Mouse (Mus musculus) liver, postnatal 0 days (tissue): ENCODE measurements around the gene Pnpla8. TPM values are rescaled to one million over a fixed set of nuclear protein-coding genes. Genes with fewer than 3 reads are reported as not detected.
A peak's percentile ranks its signal among the peaks of the same experiment; 100 is the strongest.
"Not testable (repeated sequence)": the region's sequence is repeated elsewhere in the genome, so short reads cannot be mapped to it uniquely, and the experiment has no call there.

Source experiments
- ATAC-seq: fragments of 200-750 bp; cut with Nextera tagmentation; 2 replicates; pipeline ENCODE4 v1.8.0; 2017; ENCODE audit warnings: mild to moderate bottlenecking, moderate library complexity
- DNase-seq: peaks from one replicate; pipeline ENCODE4 v3.0.0-alpha.2; 2016
- H3K27ac ChIP-seq: fragments of 300-500 bp; sonication (generic); 2 replicates; pipeline ENCODE4 v1.5.1; 2014; ENCODE audit warnings: antibody characterized with exemption, moderate library complexity, mild to moderate bottlenecking, low read depth
- H3K27me3 ChIP-seq: fragments of 300-500 bp; sonication (generic); 2 replicates; pipeline ENCODE4 v1.6.1; 2014; ENCODE audit warnings: low read length, control low read depth, mixed read lengths; ENCODE audit not compliant: insufficient read depth
- H3K36me3 ChIP-seq: fragments of 300-500 bp; sonication (generic); replicated peaks from 2 replicates; pipeline ENCODE4 v1.6.1; 2014; ENCODE audit warnings: mild to moderate bottlenecking, control low read depth, low read length, moderate library complexity, mixed read lengths; ENCODE audit not compliant: insufficient read depth
- H3K4me1 ChIP-seq: fragments of 300-500 bp; sonication (generic); 2 replicates; pipeline ENCODE4 v1.6.1; 2014; ENCODE audit warnings: antibody characterized with exemption, mild to moderate bottlenecking, control low read depth; ENCODE audit not compliant: insufficient read depth
- H3K4me2 ChIP-seq: fragments of 300-500 bp; sonication (generic); 2 replicates; pipeline ENCODE4 v1.6.1; 2014; ENCODE audit warnings: low read depth, mild to moderate bottlenecking, low read length, moderate library complexity, mixed read lengths
- H3K4me3 ChIP-seq: fragments of 300-500 bp; sonication (generic); 2 replicates; pipeline ENCODE4 v1.5.1; 2014; ENCODE audit warnings: low read depth, low read length
- H3K9ac ChIP-seq: fragments of 300-500 bp; sonication (generic); replicated peaks from 2 replicates; pipeline ENCODE4 v1.6.1; 2014; ENCODE audit warnings: mild to moderate bottlenecking, moderate library complexity
- H3K9me3 ChIP-seq: fragments of 300-500 bp; sonication (generic); 2 replicates; pipeline ENCODE4 v1.6.1; 2016; ENCODE audit warnings: mild to moderate bottlenecking, control low read depth, low read length, mixed read lengths
- CTCF ChIP-seq: sonication (generic); IDR thresholded peaks from 2 replicates; pipeline ENCODE4 v1.5.1; 2016; ENCODE audit warnings: antibody characterized with exemption, low read depth
- EP300 ChIP-seq: IDR thresholded peaks from 2 replicates; pipeline ENCODE4 v1.6.1; 2016; ENCODE audit warnings: antibody characterized with exemption, low read depth, mild to moderate bottlenecking
- WGBS: fragments of 180-500 bp; shearing (Covaris S2); extraction: QIAGEN DNeasy Blood & Tissue Kit; methylation state at CpG from one replicate; pipeline ENCODE4 v1.1.7; 2014; ENCODE audit not compliant: insufficient replicate concordance; 5-methylcytosine and 5-hydroxymethylcytosine counted together
- polyA plus RNA-seq: library from polyadenylated mRNA; unstranded; fragments of >200 nt; fragmentation: Nextera tagmentation; extraction: Ambion mirVana; gene quantifications from 2 replicates; pipeline ENCODE4 v1.2.1, GENCODE M21; 2015

The Pnpla8 gene
- polyA plus RNA-seq, 1 experiment from 2014 or later, result 49.6 TPM

GRCm38 (mm10) chr12:44267196-44267595 lies 46.0 kb downstream of the Pnpla8 start:
- H3K4me1 ChIP-seq, result peaks cover 10% of the 10 kb centered on the region
- no peak overlapping the region for H3K9ac ChIP-seq
- 0 out of 2 replicates have a peak, but pooled peaks cover 2% of the 10 kb centered on the region for H3K36me3 ChIP-seq
- WGBS, result 87% methylated on average over 2 of the region's 2 CpGs
- H3K27me3 ChIP-seq, result no peaks in the 10 kb centered on the region
- no peak overlapping the region for H3K4me2 ChIP-seq
- ATAC-seq (no peak), DNase-seq (no peak)
- H3K9me3 ChIP-seq, result no peaks in the 10 kb centered on the region
- H3K4me3 ChIP-seq, result no peak overlapping the region
- TF ChIP-seq EP300 (no peak), CTCF (no peak)
- no peak overlapping the region for H3K27ac ChIP-seq

GRCm38 (mm10) chr12:44268728-44269302 lies 47.6 kb downstream of the Pnpla8 start:
- Histone ChIP-seq H3K4me2 (peak overlapping the region; percentile 76), H3K27me3 (no peaks in the 10 kb centered on the region), H3K36me3 (0 out of 2 replicates have a peak, but pooled peaks cover 2% of the 10 kb centered on the region), H3K9ac (peak overlapping the region; percentile 90), H3K4me3 (peak overlapping the region; percentile 83), H3K27ac (peak overlapping the region; percentile 100), H3K9me3 (no peaks in the 10 kb centered on the region), H3K4me1 (peaks cover 10% of the 10 kb centered on the region)
- WGBS, result under 1% methylated on average over 26 of the region's 38 CpGs
- DNase-seq (peak; percentile 100), ATAC-seq (peak; percentile 96)
- no peak for TF ChIP-seq CTCF
- peak; percentile 52; the same call in 1 of the 2 replicates for TF ChIP-seq EP300

- ATAC-seq, result peak; percentile 81
- no peaks in the 10 kb centered on the region for H3K9me3 ChIP-seq
- TF ChIP-seq EP300 (no peak; the same call in 1 of the 2 replicates), CTCF (no peak)
- H3K9ac ChIP-seq, result peak overlapping the region; percentile 90
- peaks cover 10% of the 10 kb centered on the region for H3K4me1 ChIP-seq
- H3K4me2 ChIP-seq, result peak overlapping the region; percentile 76
- H3K27ac ChIP-seq, result peak overlapping the region; percentile 100
- H3K4me3 ChIP-seq, result peak overlapping the region; percentile 83
- H3K36me3 ChIP-seq, result 0 out of 2 replicates have a peak, but pooled peaks cover 2% of the 10 kb centered on the region
- peak; percentile 89 for DNase-seq
- no peaks in the 10 kb centered on the region for H3K27me3 ChIP-seq
- WGBS, result 2% methylated on average over 40 of the region's 46 CpGs
Observed at GRCm38 (mm10) chr12:44269311-44269831, 48.2 kb downstream of the Pnpla8 start.

- whole genome bisulfite sequencing, result 67% methylated on average over 6 of the region's 6 CpGs
- Histone ChIP-seq H3K9me3 (no peaks in the 10 kb centered on the region), H3K27ac (peak overlapping the region; percentile 88), H3K36me3 (peaks cover 5% of the 10 kb centered on the region; the same call in 1 of the 2 replicates), H3K9ac (no peak overlapping the region), H3K27me3 (no peaks in the 10 kb centered on the region), H3K4me3 (no peak overlapping the region), H3K4me2 (peak overlapping the region; percentile 24; the same call in 1 of the 2 replicates), H3K4me1 (peaks cover 21% of the 10 kb centered on the region)
- no peak for DNase-seq
- TF ChIP-seq CTCF, result no peak
- TF ChIP-seq EP300, result peak; percentile 27; the same call in 1 of the 2 replicates
- ATAC-seq, result peak; percentile 53
Observed at GRCm38 (mm10) chr12:44274125-44274835, 53.1 kb downstream of the Pnpla8 start.

- H3K4me1 ChIP-seq, result peaks cover 11% of the 10 kb centered on the region
- not testable (repeated sequence) for H3K4me3 ChIP-seq, H3K4me2 ChIP-seq, H3K27ac ChIP-seq, H3K27me3 ChIP-seq, H3K9ac ChIP-seq, H3K9me3 ChIP-seq, DNase-seq
- H3K36me3 ChIP-seq, result peaks cover 11% of the 10 kb centered on the region
- WGBS, result 68% methylated on average over 2 of the region's 2 CpGs
- 0 out of 2 replicates have a peak, but pooled peaks have one; percentile 15 for ATAC-seq
Observed at GRCm38 (mm10) chr12:44280147-44280546, 59.0 kb downstream of the Pnpla8 start.

- 67% methylated on average over 3 of the region's 3 CpGs for WGBS
- ATAC-seq (no peak), DNase-seq (no peak)
- H3K9me3 ChIP-seq, result no peaks in the 10 kb centered on the region
- H3K27ac ChIP-seq, result no peak overlapping the region
- no peak overlapping the region for H3K4me3 ChIP-seq
- H3K4me2 ChIP-seq, result no peak overlapping the region
- peaks cover 16% of the 10 kb centered on the region for H3K36me3 ChIP-seq
- H3K4me1 ChIP-seq, result peaks cover 6% of the 10 kb centered on the region; the same call in 1 of the 2 replicates
- no peak overlapping the region for H3K9ac ChIP-seq
- TF ChIP-seq CTCF (no peak), EP300 (no peak)
- no peaks in the 10 kb centered on the region for H3K27me3 ChIP-seq
Observed at GRCm38 (mm10) chr12:44281534-44281933, 60.4 kb downstream of the Pnpla8 start.
